Mouse (Mus musculus): ENCODE results near the gene Slc6a12. TPM values are rescaled to one million over a fixed set of nuclear protein-coding genes. Genes with fewer than 3 reads are reported as not detected.

Slc6a12 gene
- polyA plus RNA-seq, 1 experiment from 2014 or later: not detected

DNA sequence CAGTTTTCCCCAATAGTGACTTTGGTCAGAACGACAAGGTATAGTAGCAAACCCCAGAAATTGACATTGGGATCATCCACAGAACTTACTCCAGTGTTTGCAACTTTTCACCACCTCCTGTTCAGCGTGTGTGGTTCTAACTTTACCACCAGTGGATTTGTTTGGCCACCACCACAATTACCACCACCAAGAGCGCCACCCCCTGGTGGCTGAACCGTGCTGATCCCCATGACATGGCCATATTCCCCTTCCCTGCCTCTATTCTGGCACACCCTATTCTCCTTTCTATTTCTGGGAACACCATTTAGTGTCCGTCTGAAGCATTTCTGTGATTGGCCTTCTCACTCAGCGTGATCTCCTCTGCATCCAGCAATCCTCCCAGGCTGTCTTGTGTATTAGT lies 23.8 kb upstream of the Slc6a12 start:
- Histone ChIP-seq H3K27me3 (ENCODE audit: control insufficient read depth, insufficient read depth, low read length) (no peaks in the 10 kb centered on the region), H3K4me3 (ENCODE audit: low read depth, low read length) (no peak overlapping the region), H3K36me3 (ENCODE audit: control insufficient read depth, insufficient read depth, low read length) (no peaks in the 10 kb centered on the region), H3K27ac (ENCODE audit: low read length) (no peak overlapping the region), H3K4me2 (replicated peaks; ENCODE audit: low read depth, low read length) (no peak overlapping the region), H3K4me1 (ENCODE audit: control insufficient read depth, insufficient read depth, low read length) (no peaks in the 10 kb centered on the region), H3K9ac (replicated peaks; ENCODE audit: low read depth, low read length) (no peak overlapping the region), H3K9me3 (ENCODE audit: control insufficient read depth, low read depth, low read length) (no peaks in the 10 kb centered on the region)
- 65% methylated on average over 6 of the region's 6 CpGs for WGBS
- no peak for ATAC-seq (ENCODE audit: insufficient number of reproducible peaks, insufficient read depth, low FRiP score, low read depth)

- Histone ChIP-seq H3K4me1 (ENCODE audit: control insufficient read depth, insufficient read depth, low read length) (no peaks in the 10 kb centered on the region), H3K36me3 (ENCODE audit: control insufficient read depth, insufficient read depth, low read length) (no peaks in the 10 kb centered on the region), H3K27ac (ENCODE audit: low read length) (no peak overlapping the region), H3K9ac (replicated peaks; ENCODE audit: low read depth, low read length) (no peak overlapping the region), H3K27me3 (ENCODE audit: control insufficient read depth, insufficient read depth, low read length) (no peaks in the 10 kb centered on the region), H3K9me3 (ENCODE audit: control insufficient read depth, low read depth, low read length) (no peaks in the 10 kb centered on the region), H3K4me3 (ENCODE audit: low read depth, low read length) (no peak overlapping the region), H3K4me2 (replicated peaks; ENCODE audit: low read depth, low read length) (no peak overlapping the region)
- 85% methylated on average over 9 of the region's 9 CpGs for WGBS
- no peak for ATAC-seq (ENCODE audit: insufficient number of reproducible peaks, insufficient read depth, low FRiP score, low read depth)
Measured at GRCm38 (mm10) chr6:121322381-121323110, 20.3 kb upstream of the Slc6a12 start.

- no peak overlapping the region for H3K27ac ChIP-seq (ENCODE audit: low read length)
- H3K27me3 ChIP-seq (ENCODE audit: control insufficient read depth, insufficient read depth, low read length): no peaks in the 10 kb centered on the region
- no peaks in the 10 kb centered on the region for H3K9me3 ChIP-seq (ENCODE audit: control insufficient read depth, low read depth, low read length)
- WGBS: 76% methylated on average over 3 of the region's 3 CpGs
- H3K36me3 ChIP-seq (ENCODE audit: control insufficient read depth, insufficient read depth, low read length): no peaks in the 10 kb centered on the region
- no peak overlapping the region for H3K9ac ChIP-seq (replicated peaks; ENCODE audit: low read depth, low read length)
- peaks cover 7% of the 10 kb centered on the region; the same call in 1 of the 2 replicates for H3K4me1 ChIP-seq (ENCODE audit: control insufficient read depth, insufficient read depth, low read length)
- H3K4me2 ChIP-seq (replicated peaks; ENCODE audit: low read depth, low read length): no peak overlapping the region
- no peak for ATAC-seq (ENCODE audit: insufficient number of reproducible peaks, insufficient read depth, low FRiP score, low read depth)
- no peak overlapping the region for H3K4me3 ChIP-seq (ENCODE audit: low read depth, low read length)
Measured at GRCm38 (mm10) chr6:121325298-121325697, 17.6 kb upstream of the Slc6a12 start.

GRCm38 (mm10) chr6:121325740-121326139 lies 17.1 kb upstream of the Slc6a12 start:
- 61% methylated on average over 9 of the region's 9 CpGs for WGBS
- H3K27me3 ChIP-seq (ENCODE audit: control insufficient read depth, insufficient read depth, low read length): no peaks in the 10 kb centered on the region
- H3K9ac ChIP-seq (replicated peaks; ENCODE audit: low read depth, low read length): no peak overlapping the region
- no peak for ATAC-seq (ENCODE audit: insufficient number of reproducible peaks, insufficient read depth, low FRiP score, low read depth)
- H3K27ac ChIP-seq (ENCODE audit: low read length): no peak overlapping the region
- no peaks in the 10 kb centered on the region for H3K9me3 ChIP-seq (ENCODE audit: control insufficient read depth, low read depth, low read length)
- H3K36me3 ChIP-seq (ENCODE audit: control insufficient read depth, insufficient read depth, low read length): no peaks in the 10 kb centered on the region
- peaks cover 7% of the 10 kb centered on the region; the same call in 1 of the 2 replicates for H3K4me1 ChIP-seq (ENCODE audit: control insufficient read depth, insufficient read depth, low read length)
- no peak overlapping the region for H3K4me2 ChIP-seq (replicated peaks; ENCODE audit: low read depth, low read length)
- no peak overlapping the region for H3K4me3 ChIP-seq (ENCODE audit: low read depth, low read length)

DNA sequence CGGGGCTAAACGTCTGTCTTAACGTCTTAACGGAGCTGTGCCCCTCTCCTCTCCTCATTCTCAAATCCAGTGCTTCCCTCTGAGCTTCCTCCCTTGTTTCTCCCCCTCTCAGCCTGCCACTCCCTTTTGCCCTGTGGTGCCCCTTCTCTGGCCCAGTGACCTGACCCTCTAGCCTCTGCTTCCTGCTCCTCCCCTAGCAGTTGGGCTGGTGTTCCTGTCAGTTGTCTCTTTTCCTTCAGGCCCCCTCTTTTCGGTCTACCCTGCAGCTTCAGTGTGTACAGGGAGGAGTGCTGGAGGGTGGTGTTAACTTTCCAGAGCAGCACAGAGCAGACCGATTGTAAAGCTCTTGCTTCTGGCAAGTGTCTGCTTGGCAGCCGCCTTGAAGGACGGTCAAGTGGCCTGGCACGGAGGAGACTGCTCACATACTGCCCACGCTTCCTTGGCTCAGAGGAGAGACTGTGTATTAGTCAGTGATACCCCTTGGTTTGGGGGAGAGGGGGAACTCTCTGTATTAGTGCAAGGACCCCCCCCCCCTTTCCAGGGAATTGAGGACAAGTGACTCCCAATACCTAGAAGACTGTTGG lies 16.3 kb upstream of the Slc6a12 start:
- 53% methylated on average over 10 of the region's 10 CpGs for WGBS
- H3K9me3 ChIP-seq (ENCODE audit: control insufficient read depth, low read depth, low read length): no peaks in the 10 kb centered on the region
- no peaks in the 10 kb centered on the region for H3K27me3 ChIP-seq (ENCODE audit: control insufficient read depth, insufficient read depth, low read length)
- H3K4me1 ChIP-seq (ENCODE audit: control insufficient read depth, insufficient read depth, low read length): peaks cover 7% of the 10 kb centered on the region; the same call in 1 of the 2 replicates
- no peak overlapping the region for H3K27ac ChIP-seq (ENCODE audit: low read length)
- H3K4me2 ChIP-seq (replicated peaks; ENCODE audit: low read depth, low read length): no peak overlapping the region
- H3K9ac ChIP-seq (replicated peaks; ENCODE audit: low read depth, low read length): no peak overlapping the region
- H3K4me3 ChIP-seq (ENCODE audit: low read depth, low read length): no peak overlapping the region
- no peaks in the 10 kb centered on the region for H3K36me3 ChIP-seq (ENCODE audit: control insufficient read depth, insufficient read depth, low read length)
- ATAC-seq (ENCODE audit: insufficient number of reproducible peaks, insufficient read depth, low FRiP score, low read depth): no peak

GRCm38 (mm10) chr6:121328417-121328884 lies 14.4 kb upstream of the Slc6a12 start:
- WGBS: 70% methylated on average over 9 of the region's 9 CpGs
- Histone ChIP-seq H3K27me3 (ENCODE audit: control insufficient read depth, insufficient read depth, low read length) (no peaks in the 10 kb centered on the region), H3K4me2 (replicated peaks; ENCODE audit: low read depth, low read length) (no peak overlapping the region), H3K27ac (ENCODE audit: low read length) (no peak overlapping the region), H3K9ac (replicated peaks; ENCODE audit: low read depth, low read length) (no peak overlapping the region), H3K4me3 (ENCODE audit: low read depth, low read length) (no peak overlapping the region), H3K9me3 (ENCODE audit: control insufficient read depth, low read depth, low read length) (no peaks in the 10 kb centered on the region), H3K36me3 (ENCODE audit: control insufficient read depth, insufficient read depth, low read length) (no peaks in the 10 kb centered on the region), H3K4me1 (ENCODE audit: control insufficient read depth, insufficient read depth, low read length) (peaks cover 7% of the 10 kb centered on the region; the same call in 1 of the 2 replicates)
- ATAC-seq (ENCODE audit: insufficient number of reproducible peaks, insufficient read depth, low FRiP score, low read depth): no peak

GRCm38 (mm10) chr6:121329848-121330508 lies 12.9 kb upstream of the Slc6a12 start:
- H3K4me2 ChIP-seq (replicated peaks; ENCODE audit: low read depth, low read length): no peak overlapping the region
- no peaks in the 10 kb centered on the region for H3K36me3 ChIP-seq (ENCODE audit: control insufficient read depth, insufficient read depth, low read length)
- H3K9me3 ChIP-seq (ENCODE audit: control insufficient read depth, low read depth, low read length): no peaks in the 10 kb centered on the region
- no peaks in the 10 kb centered on the region for H3K27me3 ChIP-seq (ENCODE audit: control insufficient read depth, insufficient read depth, low read length)
- no peak overlapping the region for H3K4me3 ChIP-seq (ENCODE audit: low read depth, low read length)
- H3K27ac ChIP-seq (ENCODE audit: low read length): no peak overlapping the region; the same call in 1 of the 2 replicates
- H3K9ac ChIP-seq (replicated peaks; ENCODE audit: low read depth, low read length): no peak overlapping the region
- peaks cover 7% of the 10 kb centered on the region; the same call in 1 of the 2 replicates for H3K4me1 ChIP-seq (ENCODE audit: control insufficient read depth, insufficient read depth, low read length)
- 11% methylated on average over 10 of the region's 10 CpGs for WGBS
- 0 out of 2 replicates have a peak, but pooled peaks have one; percentile 39 for ATAC-seq (ENCODE audit: insufficient number of reproducible peaks, insufficient read depth, low FRiP score, low read depth)

- no peak overlapping the region for H3K4me2 ChIP-seq (replicated peaks; ENCODE audit: low read depth, low read length)
- H3K27me3 ChIP-seq (ENCODE audit: control insufficient read depth, insufficient read depth, low read length): no peaks in the 10 kb centered on the region
- 81% methylated on average over 9 of the region's 9 CpGs for WGBS
- H3K36me3 ChIP-seq (ENCODE audit: control insufficient read depth, insufficient read depth, low read length): no peaks in the 10 kb centered on the region
- no peak for ATAC-seq (ENCODE audit: insufficient number of reproducible peaks, insufficient read depth, low FRiP score, low read depth)
- H3K9ac ChIP-seq (replicated peaks; ENCODE audit: low read depth, low read length): no peak overlapping the region
- no peaks in the 10 kb centered on the region for H3K4me1 ChIP-seq (ENCODE audit: control insufficient read depth, insufficient read depth, low read length)
- no peak overlapping the region for H3K4me3 ChIP-seq (ENCODE audit: low read depth, low read length)
- no peaks in the 10 kb centered on the region for H3K9me3 ChIP-seq (ENCODE audit: control insufficient read depth, low read depth, low read length)
- no peak overlapping the region for H3K27ac ChIP-seq (ENCODE audit: low read length)
Measured at GRCm38 (mm10) chr6:121335841-121336240, 7.0 kb upstream of the Slc6a12 start.
